In the genomic region with DNA sequence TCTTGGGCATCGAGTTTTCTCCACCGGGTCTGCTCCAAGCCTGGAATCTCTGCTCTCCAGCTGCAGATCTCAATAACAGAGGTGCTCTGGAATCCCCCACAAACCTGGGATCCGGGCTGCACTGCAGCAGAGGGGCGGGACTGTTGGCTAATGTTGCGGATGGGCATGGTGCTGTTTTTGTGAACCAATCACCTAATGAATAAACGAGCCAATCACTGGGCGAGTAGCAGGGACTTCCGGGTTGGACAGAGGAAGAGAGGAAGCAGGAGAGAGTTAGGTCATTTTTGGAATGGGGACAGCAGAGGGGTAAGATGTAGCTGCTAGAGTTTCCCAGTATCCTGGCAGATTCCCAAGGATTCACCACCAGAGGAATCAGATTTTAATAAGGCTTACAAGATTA, we compare ENCODE assay signal across 24 mouse cellular contexts.
DNase-seq lines count a peak whose midpoint lies in the region; ATAC-seq lines count a peak whose summit lies in the region.
"Had no signal": no experiment of that assay in that cellular context is flagged by ENCODE, and none has a peak within 500 bp of the region (broad histone marks: within the 10 kb centered on the region; RNA-seq: fewer than 3 reads in every experiment).

No protein-coding gene starts in this region.

- H3K4me1 ChIP-seq in intestine, embryonic 15.5 days (replicated peaks): no peaks in the 10 kb centered on the region
- H3K4me1 ChIP-seq: embryonic facial prominence, embryonic 13.5 days; embryonic facial prominence, embryonic 15.5 days; forebrain, embryonic 10.5 days; forebrain, embryonic 12.5 days had no signal

- H3K9ac ChIP-seq in intestine, embryonic 15.5 days: no peak overlapping the region
- H3K9ac ChIP-seq: embryonic facial prominence, embryonic 13.5 days; embryonic facial prominence, embryonic 15.5 days; forebrain, embryonic 12.5 days had no signal

- no peak overlapping the region for H3K4me2 ChIP-seq in intestine, embryonic 15.5 days (replicated peaks)
- H3K4me2 ChIP-seq: embryonic facial prominence, embryonic 13.5 days; embryonic facial prominence, embryonic 15.5 days; forebrain, embryonic 12.5 days had no signal

- H3K27me3 ChIP-seq in intestine, embryonic 15.5 days (replicated peaks): no peaks in the 10 kb centered on the region
- H3K27me3 ChIP-seq: embryonic facial prominence, embryonic 13.5 days; embryonic facial prominence, embryonic 15.5 days; forebrain, embryonic 12.5 days had no signal

- 76% methylated on average over 8 of the region's 8 CpGs for WGBS in intestine, embryonic 15.5 days

- no peaks in the 10 kb centered on the region for H3K36me3 ChIP-seq in intestine, embryonic 15.5 days
- H3K36me3 ChIP-seq: embryonic facial prominence, embryonic 13.5 days; embryonic facial prominence, embryonic 15.5 days; forebrain, embryonic 10.5 days; forebrain, embryonic 12.5 days; G1E had no signal

- ATAC-seq in intestine, embryonic 15.5 days: no peak
- ATAC-seq: forebrain, embryonic 14.5 days; forebrain, embryonic 16.5 days; Patski had no signal

- no peaks in the 10 kb centered on the region for H3K9me3 ChIP-seq in intestine, embryonic 15.5 days
- H3K9me3 ChIP-seq: embryonic facial prominence, embryonic 13.5 days; embryonic facial prominence, embryonic 15.5 days; forebrain, embryonic 10.5 days; forebrain, embryonic 12.5 days; G1E had no signal

- peak; percentile 87 for DNase-seq in A20 (ENCODE audit: low read depth, low spot score)
- peak; percentile 62 for DNase-seq in R1 (ENCODE audit: low read depth, low spot score)
- no peak for DNase-seq in layer of hippocampus, postnatal 25 days (ENCODE audit: extremely low spot score in 1 of 2, low spot score in 1 of 2)
- DNase-seq in heart, postnatal 25 days (ENCODE audit: low spot score): no peak
- DNase-seq: adrenal gland, adult 2 months; adrenal gland, postnatal 10 days; adrenal gland, postnatal 25 days; cerebellum, adult 11 months; cerebellum, adult 18-20 months; cerebellum, adult 8-10 months; cerebellum, adult 9-11 months; cerebellum, postnatal 14 days; cerebellum, postnatal 36 days; embryo, embryonic 11 days had no signal

- H3K4me3 ChIP-seq in intestine, embryonic 15.5 days (replicated peaks): no peak overlapping the region
- H3K4me3 ChIP-seq: embryonic facial prominence, embryonic 13.5 days; embryonic facial prominence, embryonic 15.5 days; erythroblast, embryonic 14.5 days; forebrain, embryonic 10.5 days; forebrain, embryonic 12.5 days had no signal

- intact Hi-C loops in heart, postnatal 25 days (cut with DNase I): no loop called here

- H3K27ac ChIP-seq in intestine, embryonic 15.5 days: no peak overlapping the region
- H3K27ac ChIP-seq: embryonic facial prominence, embryonic 13.5 days; embryonic facial prominence, embryonic 15.5 days; forebrain, embryonic 10.5 days; forebrain, embryonic 12.5 days had no signal

Comparison
In these comparisons a context has a peak if more than half of its experiments do, and no peak if none do; other contexts are left out.
1. DNase-seq: peak in A20 (single experiment) and R1 (single experiment); none in layer of hippocampus, postnatal 25 days (0 of 2) and heart, postnatal 25 days (single experiment).